Mouse (Mus musculus) liver, adult 2 months (tissue): ENCODE measurements around the gene Kctd17.

Experiments
- CTCF ChIP-seq: fragments of 200-500 bp; IDR thresholded peaks from 2 replicates; pipeline ENCODE4 v1.5.1; 2011; ENCODE audit warnings: low read depth, low read length, control low read depth
- POLR2A ChIP-seq: fragments of 200-500 bp; IDR thresholded peaks from 2 replicates; pipeline ENCODE4 v1.6.1; 2011; ENCODE audit warnings: low read length, control low read depth; ENCODE audit not compliant: insufficient read depth; ENCODE audit errors: extremely low read depth

- peak; percentile 66 for TF ChIP-seq CTCF
- TF ChIP-seq POLR2A = no peak
Measured at GRCm38 (mm10) chr15:78466809-78467208, 38.4 kb downstream of the Kctd17 start.
